Mouse (Mus musculus) megakaryocyte, embryonic 14.5 days (primary cell): ENCODE results near the gene Srf. TPM values are rescaled to one million over a fixed set of nuclear protein-coding genes. Genes with fewer than 3 reads are reported as not detected.

Experiments
- H3K27me3 ChIP-seq: replicated peaks from 2 replicates; pipeline ENCODE3; 2012; ENCODE audit warnings: inconsistent platforms
- H3K36me3 ChIP-seq: replicated peaks from 2 replicates; pipeline ENCODE3; 2012; ENCODE audit warnings: low read length, inconsistent platforms, mixed read lengths
- H3K4me1 ChIP-seq: 2 replicates; pipeline ENCODE4 v1.6.1; 2012; ENCODE audit warnings: inconsistent platforms
- H3K4me3 ChIP-seq: replicated peaks from 2 replicates; pipeline ENCODE3; 2012; ENCODE audit warnings: moderate library complexity, mild to moderate bottlenecking, inconsistent platforms
- H3K9me3 ChIP-seq: 2 replicates; pipeline ENCODE4 v1.6.1; 2012; ENCODE audit warnings: inconsistent platforms
- FLI1 ChIP-seq: IDR thresholded peaks from 2 replicates; pipeline ENCODE4 v1.6.1; 2012; ENCODE audit warnings: low read length, inconsistent platforms, mixed read lengths
- GATA1 ChIP-seq: IDR thresholded peaks from 3 replicates; pipeline ENCODE4 v1.6.1; 2012; ENCODE audit warnings: mixed read lengths, low read length, inconsistent platforms, borderline replicate concordance
- polyA plus RNA-seq: library from polyadenylated mRNA; stranded (reverse); fragments of >175 nt; gene quantifications from 2 replicates; pipeline ENCODE4 v1.2.3, GENCODE M21; 2012; ENCODE audit warnings: low replicate concordance; ENCODE audit not compliant: insufficient read depth

The Srf gene
- polyA plus RNA-seq, 1 experiment: 148 TPM

DNA sequence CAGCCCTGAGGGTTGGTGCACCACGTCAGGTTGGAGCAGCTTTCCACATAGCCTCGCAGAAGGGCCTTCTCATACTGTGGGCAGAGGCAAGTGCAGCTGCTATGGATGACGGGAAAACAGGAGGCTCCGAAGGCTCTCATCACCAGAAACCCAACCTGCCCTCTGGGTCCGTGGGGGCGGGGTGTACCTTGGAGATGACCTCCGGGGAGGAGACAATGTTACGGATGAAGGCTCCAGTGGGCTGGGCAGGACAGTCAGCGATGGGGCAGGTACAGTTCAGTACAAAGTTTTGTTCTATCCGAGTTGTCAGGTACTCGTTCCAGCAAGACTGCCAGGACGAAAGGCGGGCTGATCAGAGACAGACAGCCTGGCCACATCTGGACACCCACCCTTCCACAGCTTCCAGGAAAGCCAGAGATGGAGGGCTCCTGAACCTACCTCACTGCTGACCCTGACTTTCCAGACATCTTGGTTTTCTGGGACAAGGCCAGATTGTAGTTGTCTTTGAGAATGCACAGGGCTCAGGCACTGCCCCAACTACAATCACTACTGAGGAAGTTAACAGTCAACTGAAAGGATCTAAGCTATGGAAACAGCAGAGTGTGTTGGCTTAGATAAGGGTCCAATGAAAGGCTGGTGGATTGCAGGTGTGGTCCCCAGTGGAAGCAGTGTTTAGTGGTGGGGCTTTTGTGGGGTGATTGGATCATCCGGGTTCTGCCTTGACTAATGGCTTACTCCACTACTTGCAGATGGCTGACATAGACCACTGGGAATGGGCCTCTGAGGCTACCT lies 51.9 kb downstream of the Srf start:
- Histone ChIP-seq H3K4me1 (peaks cover 3% of the 10 kb centered on the region; the same call in 1 of the 2 replicates), H3K9me3 (peaks cover 2% of the 10 kb centered on the region; the same call in 1 of the 2 replicates), H3K4me3 (no peak overlapping the region), H3K36me3 (peaks cover 36% of the 10 kb centered on the region), H3K27me3 (peaks cover 51% of the 10 kb centered on the region)
- TF ChIP-seq GATA1: no peak
- no peak for TF ChIP-seq FLI1

DNA sequence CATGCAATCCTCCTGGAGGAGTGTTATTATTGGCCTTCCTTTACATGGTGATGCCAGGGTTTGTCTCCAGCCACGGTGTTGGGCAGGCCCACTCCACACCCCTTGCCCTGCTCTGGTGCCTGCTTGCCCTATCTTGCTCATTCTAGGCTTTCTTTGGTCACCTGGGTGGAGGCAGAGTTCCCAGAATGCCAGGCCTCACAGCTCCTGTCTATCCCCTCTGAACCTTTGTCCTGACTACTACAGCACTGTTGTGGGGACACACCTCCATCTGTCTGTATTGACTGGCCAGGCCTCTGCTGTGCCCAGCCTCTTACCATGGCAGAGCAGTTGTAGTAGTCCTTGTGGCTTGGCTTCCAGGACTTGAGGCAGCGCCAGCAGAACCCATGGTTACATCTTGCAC lies 53.2 kb downstream of the Srf start:
- TF ChIP-seq FLI1: no peak
- no peak for TF ChIP-seq GATA1
- Histone ChIP-seq H3K9me3 (peaks cover 2% of the 10 kb centered on the region; the same call in 1 of the 2 replicates), H3K4me1 (peaks cover 9% of the 10 kb centered on the region), H3K4me3 (no peak overlapping the region), H3K27me3 (peaks cover 41% of the 10 kb centered on the region), H3K36me3 (peaks cover 46% of the 10 kb centered on the region)

Other genes starting within 250 kb of the Srf start
- 6.4 and 13.4 TPM in 2 replicates for gene Abcc10, start 227.8 kb downstream of the Srf start, polyA plus RNA-seq
- gene Zfp318, start 172.4 kb downstream of the Srf start, polyA plus RNA-seq: 0.84 and 1.2 TPM in 2 replicates
- gene Crip3, start 127.2 kb downstream of the Srf start, polyA plus RNA-seq: not detected in 2 replicates
- not detected in 2 replicates for gene Slc22a7, start 117.7 kb downstream of the Srf start, polyA plus RNA-seq
- gene Ttbk1, start 68.5 kb downstream of the Srf start, polyA plus RNA-seq: 0.06 and 0.60 TPM in 2 replicates
- 6.5 and 14.6 TPM in 2 replicates for gene Dnph1, start 59.5 kb downstream of the Srf start, polyA plus RNA-seq
- gene Cul9, start 9.8 kb downstream of the Srf start, polyA plus RNA-seq: 2.4 and 6.0 TPM in 2 replicates
- 6.7 and 13.6 TPM in 2 replicates for gene Ptk7, start 73.3 kb upstream of the Srf start, polyA plus RNA-seq
- 33.6 and 42.0 TPM in 2 replicates for gene Klc4, start 89.8 kb upstream of the Srf start, polyA plus RNA-seq
- 289 and 528 TPM in 2 replicates for gene Mrpl2, start 90.1 kb upstream of the Srf start, polyA plus RNA-seq
- gene Cul7, start 94.2 kb upstream of the Srf start, polyA plus RNA-seq: 90.0 and 167 TPM in 2 replicates
- gene Rrp36, start 118.2 kb upstream of the Srf start, polyA plus RNA-seq: 9.4 and 30.6 TPM in 2 replicates
- 145 and 216 TPM in 2 replicates for gene Mea1, start 122.6 kb upstream of the Srf start, polyA plus RNA-seq
- 322 and 388 TPM in 2 replicates for gene Klhdc3, start 124.7 kb upstream of the Srf start, polyA plus RNA-seq
- 33.5 and 37.7 TPM in 2 replicates for gene Ppp2r5d, start 148.9 kb upstream of the Srf start, polyA plus RNA-seq
- 17.1 and 19.8 TPM in 2 replicates for gene Pex6, start 155.3 kb upstream of the Srf start, polyA plus RNA-seq
- 5.0 TPM in 1 of 2 replicates, not detected in the other for gene Gnmt, start 173.0 kb upstream of the Srf start, polyA plus RNA-seq
- gene Cnpy3, start 196.0 kb upstream of the Srf start, polyA plus RNA-seq: 133 and 243 TPM in 2 replicates
- gene Ptcra, start 207.5 kb upstream of the Srf start, polyA plus RNA-seq: not detected in 2 replicates
- gene 2310039H08Rik, start 216.5 kb upstream of the Srf start, polyA plus RNA-seq: 143 and 286 TPM in 2 replicates
- gene Rpl7l1, start 226.5 kb upstream of the Srf start, polyA plus RNA-seq: 1.1 and 4.7 TPM in 2 replicates